Mouse (Mus musculus) gastrocnemius, adult 2 months (tissue): Measurements from ENCODE around the gene Kif28. TPM values are rescaled to one million over a fixed set of nuclear protein-coding genes. Genes with fewer than 3 reads are reported as not detected.

Experiments used
- DNase-seq: peaks from one replicate; pipeline ENCODE4 v3.0.0; 2022
- H3K27ac ChIP-seq: fragments of 200-600 bp; 2 replicates; pipeline ENCODE4 v1.8.1; 2022; ENCODE audit warnings: mild to moderate bottlenecking
- H3K4me3 ChIP-seq: fragments of 200-600 bp; 2 replicates; pipeline ENCODE4 v1.8.1; 2022; ENCODE audit warnings: mild to moderate bottlenecking, moderate library complexity
- CTCF ChIP-seq: fragments of 200-600 bp; IDR thresholded peaks from 2 replicates; pipeline ENCODE4 v1.8.1; 2022; ENCODE audit warnings: antibody characterized with exemption, mild to moderate bottlenecking, moderate library complexity
- intact Hi-C: fragments of 180-260 bp; cut with DNase I; formaldehyde crosslinking; loops from one replicate; pipeline ENCODE4 v1.15.1; 2025
- long read RNA-seq, 2 experiments: library from polyadenylated mRNA; stranded (forward); transcript quantifications; one replicate each; pipeline ENCODE4 v2.0.0; 2021
- total RNA-seq, 2 experiments: library from RNA; stranded (reverse); gene quantifications; 2 replicates each; pipeline ENCODE4 v1.2.3; 2021

Gene Kif28
- total RNA-seq: under 1 TPM in 1 of 2 experiments, not detected in 1; 0.22 TPM
- long read RNA-seq, experiment 1: 0 reads
- long read RNA-seq, experiment 2: 0 reads

DNA sequence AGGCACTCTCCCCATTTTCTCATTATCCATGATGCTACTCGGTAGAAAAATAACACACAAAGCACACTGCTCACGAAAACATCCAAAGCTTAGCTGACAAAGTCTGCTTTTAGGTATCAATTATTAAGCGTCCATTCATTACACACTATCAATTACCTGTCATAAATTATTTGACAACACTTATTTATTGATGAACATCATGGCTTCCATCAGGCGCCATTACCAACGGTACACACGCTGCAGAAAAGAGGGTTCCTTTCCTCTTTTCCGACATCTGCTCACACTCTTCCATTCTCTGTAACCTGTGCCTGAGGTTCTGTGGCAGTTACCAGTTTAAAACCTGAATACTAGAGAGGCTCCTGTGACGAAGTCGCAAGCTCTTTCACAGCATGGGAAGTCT, at the start of gene Kif28:
TSS of gene Kif28 (minus strand) at position 101 of the 400 bp plus-strand sequence.
- intact Hi-C loops: no loop called here
- Histone ChIP-seq H3K4me3 (no peak within 1 kb of the TSS), H3K27ac (no peak within 1 kb of the TSS)
- DNase-seq: no peak
- TF ChIP-seq CTCF: no peak

DNA sequence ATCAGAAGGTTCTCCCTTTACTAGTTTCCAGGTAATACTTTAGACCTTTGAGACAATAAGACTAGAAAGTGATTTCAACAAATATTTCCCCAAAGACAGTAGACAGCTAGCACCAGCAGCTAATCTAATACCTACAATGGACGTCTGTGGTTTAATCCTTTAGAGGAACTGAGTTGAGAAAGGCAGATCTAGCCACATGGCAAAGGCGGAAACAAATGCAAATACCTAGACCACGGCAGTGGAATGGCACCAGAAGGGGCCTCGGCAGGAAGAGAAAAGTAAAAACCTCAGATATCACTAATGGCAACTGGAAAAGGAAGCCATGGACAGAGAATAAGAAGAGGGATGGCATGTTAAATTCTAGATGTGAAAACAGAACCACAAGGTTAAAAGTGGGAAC, 42.2 kb upstream of the Kif28 start:
- no peak for TF ChIP-seq CTCF

DNA sequence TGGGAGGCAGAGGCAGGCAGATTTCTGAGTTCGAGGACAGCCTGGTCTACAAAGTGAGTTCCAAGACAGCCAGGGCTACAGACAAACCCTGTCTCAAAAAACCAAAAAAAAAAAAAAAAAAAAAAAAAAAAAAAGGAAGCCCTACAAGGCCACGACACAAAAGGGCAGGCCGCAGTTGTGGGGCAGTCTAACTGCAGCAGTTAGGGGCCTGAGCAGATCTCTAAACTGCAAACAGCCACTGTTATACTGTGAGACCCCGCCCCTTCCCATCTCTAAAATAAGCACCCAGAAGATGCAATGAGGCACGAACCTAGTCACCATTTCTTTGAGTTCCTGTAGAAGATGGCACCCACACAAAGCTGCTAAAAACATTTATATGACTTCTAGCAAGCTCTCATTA, 40.4 kb upstream of the Kif28 start:
- H3K27ac ChIP-seq: no peak overlapping the region
- no peak for TF ChIP-seq CTCF
- no peak for DNase-seq
- intact Hi-C loops: loop anchor here (10.0 kb wide), 1 partner anchor 251 kb away; no protein-coding TSS in a partner anchor
- no peak overlapping the region for H3K4me3 ChIP-seq

More for the DNA sequence above, 42.2 kb upstream of the Kif28 start:
- Histone ChIP-seq H3K4me3 (no peak overlapping the region), H3K27ac (no peak overlapping the region)
- DNase-seq: no peak
- intact Hi-C loops: loop anchor here (10.0 kb wide), 1 partner anchor 252 kb away; no protein-coding TSS in a partner anchor

DNA sequence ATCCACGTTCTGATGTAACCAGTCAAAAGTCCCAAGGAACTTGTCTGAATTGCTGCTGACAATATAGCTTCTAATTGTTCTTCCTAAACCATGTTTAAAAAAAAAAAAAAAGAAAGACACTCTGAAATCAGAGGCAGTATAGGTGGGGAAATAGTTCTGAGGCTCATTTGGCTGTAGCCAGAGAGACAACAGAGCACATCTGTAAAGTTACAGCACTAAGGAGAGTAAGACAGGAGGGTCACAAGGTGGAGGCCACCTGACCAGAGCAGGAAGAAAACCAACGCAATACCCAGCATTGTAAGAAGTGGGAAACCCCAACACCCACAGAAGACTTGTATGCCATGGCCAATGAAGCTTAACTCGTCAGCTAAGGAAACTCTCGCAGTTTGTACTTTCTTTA, 39.0 kb upstream of the Kif28 start:
- TF ChIP-seq CTCF: no peak
- H3K27ac ChIP-seq: no peak overlapping the region
- H3K4me3 ChIP-seq: no peak overlapping the region
- intact Hi-C loops: loop anchor here (10.0 kb wide), 1 partner anchor 249 kb away; no protein-coding TSS in a partner anchor
- DNase-seq: no peak

DNA sequence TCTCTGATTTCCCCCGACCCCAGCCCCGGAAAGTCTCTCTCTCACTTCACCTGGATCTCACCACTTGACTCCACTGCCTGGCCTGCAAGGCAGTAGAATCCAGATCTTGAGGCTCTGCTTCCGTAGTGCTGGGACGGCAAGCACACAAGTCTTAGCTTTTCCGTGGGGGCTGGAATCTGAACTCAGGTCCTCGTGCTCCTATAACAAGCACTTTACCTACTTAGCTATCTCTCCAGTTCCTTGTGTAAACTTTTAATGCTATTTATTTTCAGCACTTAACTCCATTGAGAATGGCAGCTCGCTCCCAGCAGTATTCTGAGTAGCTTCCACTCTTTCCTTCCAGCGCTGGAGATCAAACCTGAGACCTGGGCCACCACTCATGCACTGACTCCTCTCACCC, 31.8 kb upstream of the Kif28 start:
- no peak overlapping the region for H3K4me3 ChIP-seq
- intact Hi-C loops: no loop called here
- no peak overlapping the region for H3K27ac ChIP-seq
- no peak for TF ChIP-seq CTCF
- DNase-seq: no peak

DNA sequence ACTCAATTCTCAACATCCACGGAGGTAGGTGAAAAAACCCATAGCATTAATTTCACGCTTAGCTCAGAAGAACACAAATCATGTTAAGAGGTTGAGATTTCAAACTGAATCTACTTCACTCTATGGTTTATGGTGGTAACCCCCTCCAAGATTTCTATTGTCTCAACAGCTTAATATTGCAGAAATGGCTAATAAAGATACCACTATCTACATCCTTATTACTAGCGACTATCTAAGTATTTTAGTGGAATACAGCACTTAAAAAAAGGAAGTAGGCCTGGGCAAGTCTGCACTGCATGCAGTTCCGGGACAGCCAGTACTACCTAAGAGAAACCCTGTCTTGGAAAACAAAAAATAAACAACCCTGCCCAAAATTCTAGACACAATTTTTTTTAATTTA, 15.5 kb upstream of the Kif28 start:
- DNase-seq: no peak
- no peak overlapping the region for H3K4me3 ChIP-seq
- no peak overlapping the region for H3K27ac ChIP-seq
- intact Hi-C loops: no loop called here
- no peak for TF ChIP-seq CTCF

DNA sequence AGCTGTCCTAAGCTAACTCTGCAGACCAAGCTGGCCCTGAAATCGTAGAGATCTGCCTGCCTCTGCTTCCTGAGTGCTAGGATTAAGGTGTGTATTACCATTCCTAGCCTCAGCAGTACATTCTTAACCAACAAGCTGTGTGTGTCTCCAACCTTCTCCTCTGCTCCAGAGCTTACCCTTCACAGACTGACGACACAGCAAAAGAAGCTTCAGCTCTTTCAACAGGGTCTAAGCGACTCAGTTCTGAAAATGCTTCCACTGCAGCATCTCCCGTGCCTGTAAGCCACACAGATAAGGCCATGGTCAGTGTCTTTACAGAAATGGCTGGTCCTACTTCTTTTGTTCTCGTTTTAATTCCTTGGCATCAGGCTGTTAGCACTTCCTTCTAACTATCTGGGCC, 15.0 kb upstream of the Kif28 start:
- no peak for DNase-seq
- Histone ChIP-seq H3K27ac (no peak overlapping the region), H3K4me3 (no peak overlapping the region)
- no peak for TF ChIP-seq CTCF
- intact Hi-C loops: no loop called here

DNA sequence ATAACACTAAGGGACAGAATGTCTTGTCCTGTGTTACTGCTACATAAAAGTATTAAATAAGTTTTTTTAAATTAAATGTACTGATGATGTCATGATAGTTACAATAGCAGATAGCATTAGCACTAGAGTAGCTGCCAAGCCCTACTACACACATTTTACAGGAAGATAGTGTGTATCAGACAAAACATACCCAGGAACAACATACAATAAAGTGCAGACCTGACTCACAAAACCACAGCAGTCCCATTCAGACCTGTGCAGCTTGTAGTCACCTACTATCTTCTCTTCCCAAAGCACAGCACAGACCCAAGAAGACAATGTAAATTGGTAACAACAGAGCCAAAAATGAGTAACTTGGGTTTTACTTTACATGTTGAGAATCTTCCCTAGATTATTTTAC, 11.4 kb upstream of the Kif28 start:
- no peak for DNase-seq
- Histone ChIP-seq H3K4me3 (no peak overlapping the region), H3K27ac (no peak overlapping the region)
- intact Hi-C loops: loop anchor here (5.0 kb wide), 1 partner anchor 36 kb away; no protein-coding TSS in a partner anchor
- no peak for TF ChIP-seq CTCF

DNA sequence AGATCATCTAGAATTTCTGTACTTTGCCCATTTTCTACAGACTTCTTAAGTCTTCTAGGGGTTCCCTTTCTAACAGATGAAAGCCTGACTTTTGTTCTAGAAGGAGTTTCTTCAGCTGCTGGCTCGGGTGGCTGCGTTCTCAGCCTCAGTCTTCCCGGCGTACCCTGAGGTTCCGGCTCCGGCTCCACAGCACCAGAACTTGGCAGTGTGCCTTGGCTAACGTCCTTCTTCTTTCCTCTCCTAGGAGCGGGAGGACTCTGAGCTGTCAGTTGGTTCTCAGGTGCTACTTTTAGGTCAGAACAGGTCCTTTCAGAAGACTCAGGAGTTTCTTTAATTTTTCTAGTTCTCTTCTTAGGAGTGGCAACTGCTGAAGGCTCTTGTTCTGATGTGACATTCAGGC, 7.9 kb upstream of the Kif28 start:
- TF ChIP-seq CTCF: no peak
- Histone ChIP-seq H3K27ac (no peak overlapping the region), H3K4me3 (no peak overlapping the region)
- DNase-seq: peak; percentile 47
- intact Hi-C loops: no loop called here

DNA sequence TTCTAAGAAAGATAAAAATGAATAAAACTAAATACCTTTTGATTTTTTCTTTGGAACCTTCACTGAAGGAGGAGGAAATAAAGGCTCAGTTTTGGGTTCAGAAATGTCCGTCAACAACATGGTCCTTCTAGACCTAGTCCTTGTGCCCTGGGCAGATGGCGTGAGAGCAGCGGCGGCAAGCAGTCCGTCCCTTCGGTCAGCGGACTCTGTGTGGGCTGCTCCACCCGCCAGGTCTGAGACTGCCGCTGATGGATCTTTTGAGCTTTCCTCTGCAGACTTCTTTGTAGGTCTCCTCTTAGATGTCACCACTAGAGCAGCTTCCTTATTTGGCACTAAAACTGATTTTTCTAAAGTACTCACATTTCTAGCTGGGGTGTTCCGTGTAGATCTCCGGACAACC, 7.2 kb upstream of the Kif28 start:
- Histone ChIP-seq H3K27ac (no peak overlapping the region), H3K4me3 (no peak overlapping the region)
- no peak for TF ChIP-seq CTCF
- intact Hi-C loops: no loop called here
- DNase-seq: no peak

DNA sequence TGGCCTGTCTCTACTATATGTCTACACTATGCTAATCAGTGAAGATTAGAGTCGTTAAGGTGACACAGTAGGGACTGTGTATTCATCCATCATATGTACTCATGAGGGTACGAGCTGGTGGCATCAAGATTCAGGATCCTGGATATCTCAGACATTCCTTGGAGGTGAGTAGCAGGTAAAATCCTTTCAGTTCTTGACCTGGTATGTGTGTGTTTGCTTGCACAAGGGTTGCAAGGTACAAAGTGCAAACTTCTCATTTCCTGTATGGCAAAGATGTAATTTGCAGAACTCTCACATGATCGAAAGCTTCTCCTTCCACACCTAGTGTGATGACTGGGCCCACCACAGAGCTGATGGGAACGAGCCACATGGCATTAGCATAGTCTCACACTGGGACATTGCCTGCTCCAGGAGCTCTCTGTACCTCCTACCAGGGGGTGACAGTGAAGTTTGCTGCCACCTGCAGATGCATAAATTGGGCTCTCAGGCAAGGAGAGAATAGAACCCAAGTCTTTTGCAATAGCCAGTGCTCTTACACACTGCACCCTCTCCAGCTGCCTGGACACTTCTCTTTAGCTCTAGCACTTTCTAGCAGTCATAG, 1.4 kb downstream of the Kif28 start:
- no peak for TF ChIP-seq CTCF
- intact Hi-C loops: no loop called here
- Histone ChIP-seq H3K27ac (no peak overlapping the region), H3K4me3 (no peak overlapping the region)
- no peak for DNase-seq

DNA sequence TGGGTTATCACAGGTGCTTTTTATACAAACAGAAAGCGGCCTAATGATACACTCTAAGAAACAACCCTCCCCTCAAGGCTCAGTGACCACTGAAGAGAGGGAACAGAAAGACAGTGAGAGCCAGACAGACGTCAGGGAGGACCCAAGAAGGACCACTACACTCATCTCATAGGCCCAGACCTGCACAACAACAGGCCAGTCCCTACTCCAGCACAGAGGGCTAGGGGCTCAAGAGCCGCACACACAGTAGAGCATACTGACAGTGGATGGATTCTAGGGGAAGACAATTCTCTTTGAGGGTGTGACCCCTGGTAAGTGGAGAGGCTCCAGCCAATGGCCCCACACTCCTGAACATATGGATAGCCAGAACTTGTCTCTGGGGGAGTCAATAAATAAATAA, 8.6 kb downstream of the Kif28 start:
- intact Hi-C loops: loop anchor here (5.0 to 10.0 kb wide), 2 partner anchors 92 to 229 kb away; no protein-coding TSS in a partner anchor
- no peak for DNase-seq
- Histone ChIP-seq H3K4me3 (no peak overlapping the region), H3K27ac (no peak overlapping the region)
- TF ChIP-seq CTCF: no peak

DNA sequence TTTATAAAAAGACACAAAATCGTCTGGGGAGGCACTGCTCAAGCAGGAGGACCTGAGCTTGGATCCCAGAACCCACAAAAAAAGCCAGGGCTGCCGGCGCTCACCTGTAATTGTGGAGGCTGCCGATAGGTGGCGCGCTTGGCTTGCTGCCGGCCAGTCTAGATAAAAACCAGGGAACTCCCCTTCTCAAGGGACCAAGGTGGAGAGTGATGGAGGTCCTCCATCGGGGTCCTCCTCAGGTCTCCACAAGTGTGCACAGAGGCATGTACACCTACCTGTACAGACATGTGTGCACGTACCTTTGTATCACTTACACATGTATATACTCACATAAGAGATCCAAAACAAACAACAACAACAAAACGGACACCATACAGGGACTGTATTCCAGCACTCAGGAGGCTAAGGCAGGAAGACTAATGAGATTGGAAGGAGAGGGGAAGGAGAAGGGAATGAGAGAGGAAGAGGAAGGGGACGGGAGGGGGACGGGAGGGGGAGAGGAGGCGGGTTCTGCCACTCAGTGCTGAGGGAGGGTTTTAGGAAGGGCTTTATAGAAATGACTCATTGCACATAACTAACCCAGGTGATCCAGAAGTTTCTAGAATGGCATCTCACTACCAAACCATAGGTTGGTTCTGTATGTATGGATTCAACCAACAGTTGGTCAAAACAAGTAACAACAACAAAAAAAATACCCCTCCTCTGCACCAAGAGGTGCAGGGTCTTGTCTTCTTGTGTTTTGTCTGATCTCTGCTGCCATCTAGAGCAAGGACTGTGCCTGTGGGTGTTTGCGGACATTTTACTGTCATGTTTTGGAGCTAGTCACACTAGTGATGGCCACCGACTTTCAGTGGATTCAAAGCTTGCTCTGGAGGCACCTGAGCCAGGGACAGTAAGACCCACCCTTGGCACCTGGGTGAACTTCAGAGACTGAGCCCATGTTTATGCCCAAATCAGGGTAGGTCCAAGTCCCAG, 10.3 kb downstream of the Kif28 start:
- Histone ChIP-seq H3K4me3 (peak overlapping the region; percentile 66), H3K27ac (peak overlapping the region; percentile 62; the same call in 1 of the 2 replicates)
- DNase-seq: peak; percentile 76
- intact Hi-C loops: loop anchor here (5.0 to 10.0 kb wide), 2 partner anchors 90 to 227 kb away; no protein-coding TSS in a partner anchor
- TF ChIP-seq CTCF: peak; percentile 93
